ENCODE assay signal across 8 mouse cellular contexts in the genomic region with DNA sequence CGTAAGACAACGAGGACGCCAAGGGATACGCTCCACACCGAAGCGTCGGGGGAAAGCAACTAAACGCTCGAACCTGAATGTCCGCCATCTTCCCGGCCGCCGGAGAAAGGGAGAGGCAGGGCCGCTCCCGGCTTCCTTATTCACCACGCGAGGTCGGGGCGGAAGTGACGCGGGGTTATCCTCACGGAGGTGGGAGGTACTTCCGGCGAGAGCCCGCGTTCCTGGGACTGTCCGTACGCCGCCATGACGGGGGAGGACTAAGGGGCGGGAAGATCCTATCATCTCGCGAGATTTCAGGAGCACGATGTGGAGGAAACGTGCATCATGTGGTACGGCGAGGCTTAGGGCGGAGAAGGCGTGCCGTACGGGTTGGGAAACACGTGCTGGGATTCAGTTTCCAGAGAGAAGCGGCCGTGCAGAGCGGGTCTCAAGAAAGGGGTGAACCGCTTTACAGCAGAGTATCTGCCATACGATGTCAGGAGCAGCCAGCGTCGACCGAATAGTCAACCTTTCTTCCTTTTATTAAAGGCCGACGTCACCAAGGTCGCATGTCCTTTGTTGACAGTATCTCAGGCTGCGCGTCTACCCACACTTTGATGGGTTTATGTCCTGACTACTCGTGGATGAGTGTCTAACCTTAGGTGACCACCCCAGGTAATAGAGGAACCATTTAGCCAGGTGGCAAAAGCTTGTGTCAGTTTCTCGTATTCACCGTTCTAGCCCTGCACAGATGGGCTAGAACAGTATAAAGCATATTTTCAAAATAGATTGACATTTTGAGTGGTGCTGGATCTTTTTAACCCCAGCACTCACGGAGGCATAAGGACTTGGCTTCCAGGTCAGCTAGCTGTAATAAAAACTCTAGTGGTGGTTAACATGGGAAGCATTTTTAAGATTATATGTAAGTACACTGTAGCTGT. TPM values are rescaled to one million over a fixed set of nuclear protein-coding genes. Genes with fewer than 3 reads are reported as not detected.
DNase-seq lines count a peak whose midpoint lies in the region; ATAC-seq and TF ChIP-seq lines count a peak whose summit lies in the region.

Rps11 (minus strand) TSS at position 216 of the 920 bp plus-strand sequence.

- H3K27ac ChIP-seq in hindbrain, embryonic 10.5 days = peak within 1 kb of the TSS; percentile 99
- H3K27ac ChIP-seq in lung, postnatal 0 days (ENCODE audit: low read length) = peak within 1 kb of the TSS; percentile 70

- TF ChIP-seq CTCF in lung, postnatal 0 days (IDR thresholded peaks at IDR 0.05) = no peak

- H3K4me1 ChIP-seq in hindbrain, embryonic 10.5 days (replicated peaks) = peaks cover 61% of the 10 kb centered on the region
- peaks cover 12% of the 10 kb centered on the region; the same call in 1 of the 2 replicates for H3K4me1 ChIP-seq in lung, postnatal 0 days (ENCODE audit: insufficient read depth, low read depth, low read length)

- H3K9ac ChIP-seq in lung, postnatal 0 days (replicated peaks; ENCODE audit: low read depth) = peak within 1 kb of the TSS; percentile 82

- H3K4me2 ChIP-seq in lung, postnatal 0 days (replicated peaks; ENCODE audit: low read depth, low read length) = peak within 1 kb of the TSS; percentile 73

- peak within 1 kb of the TSS; percentile 90 for H3K4me3 ChIP-seq in hindbrain, embryonic 10.5 days
- H3K4me3 ChIP-seq in lung, postnatal 0 days (ENCODE audit: low read depth, low read length) = peak within 1 kb of the TSS; percentile 76

- peak; percentile 66 for TF ChIP-seq EP300 in lung, postnatal 0 days (IDR thresholded peaks at IDR 0.05)

- WGBS in hindbrain, embryonic 10.5 days = under 1% methylated on average over 59 of the region's 59 CpGs
- WGBS in lung, postnatal 0 days = 1% methylated on average over 58 of the region's 59 CpGs

- no peaks in the 10 kb centered on the region for H3K9me3 ChIP-seq in hindbrain, embryonic 10.5 days
- H3K9me3 ChIP-seq in lung, postnatal 0 days (ENCODE audit: low read length) = no peaks in the 10 kb centered on the region

- peak; percentile 73 for ATAC-seq in frontal cortex, adult (ENCODE audit: low TSS enrichment)
- peak; percentile 82 for ATAC-seq in lung, postnatal 0 days

- DNase-seq in MN1 (ENCODE audit: low spot score) = peak; percentile 99
- peak; percentile 99 for DNase-seq in cerebellum, adult 9-10 months
- peak; percentile 99 for DNase-seq in hindbrain, embryonic 10.5 days (ENCODE audit: low spot score)
- peak; percentile 99 for DNase-seq in layer of hippocampus, adult 9-11 months
- peak; percentile 100 for DNase-seq in lung, postnatal 0 days (ENCODE audit: low spot score)
- DNase-seq in ovary, postnatal 14 days (ENCODE audit: low spot score) = peak; percentile 97
- DNase-seq in thymus, postnatal 14 days = peak; percentile 99

- no peaks in the 10 kb centered on the region for H3K27me3 ChIP-seq in hindbrain, embryonic 10.5 days (ENCODE audit: insufficient read depth, poor library complexity, severe bottlenecking)
- no peaks in the 10 kb centered on the region for H3K27me3 ChIP-seq in lung, postnatal 0 days (replicated peaks; ENCODE audit: insufficient read depth, low read length)

- peaks cover 71% of the 10 kb centered on the region for H3K36me3 ChIP-seq in hindbrain, embryonic 10.5 days
- H3K36me3 ChIP-seq in lung, postnatal 0 days (ENCODE audit: insufficient read depth, low read length) = peaks cover 26% of the 10 kb centered on the region; the same call in 1 of the 2 replicates

RNA-seq across cellular contexts. Expression of gene Rps11, which starts in this region (rescaled TPM):
- polyA plus RNA-seq in hindbrain, embryonic 10.5 days (2016; fragmentation: Nextera tagmentation; extraction: Ambion mirVana) = 1,526 and 1,700 TPM in 2 replicates
- polyA plus RNA-seq in lung, postnatal 0 days (2015; fragmentation: Nextera tagmentation; extraction: Ambion mirVana) = 972 and 1,016 TPM in 2 replicates

Comparison
In these comparisons a context has a peak if more than half of its experiments do, and no peak if none do; other contexts are left out.
1. Peak in every context shown above with its lines: DNase-seq, ATAC-seq, H3K4me3 ChIP-seq and H3K27ac ChIP-seq.